Mouse (Mus musculus): Measurements from ENCODE around the gene Wdr82. TPM values are rescaled to one million over a fixed set of nuclear protein-coding genes. Genes with fewer than 3 reads are reported as not detected.

The Wdr82 gene
- polyA plus RNA-seq, 1 experiment from 2014 or later, result 35.5 TPM

- Histone ChIP-seq H3K27me3 (ENCODE audit: control insufficient read depth, insufficient read depth, low read depth, low read length) (no peaks in the 10 kb centered on the region), H3K4me1 (ENCODE audit: control insufficient read depth, insufficient read depth, low read length) (peaks cover 6% of the 10 kb centered on the region; the same call in 1 of the 2 replicates), H3K27ac (ENCODE audit: low read length) (peak overlapping the region; percentile 57), H3K9me3 (replicated peaks; ENCODE audit: control insufficient read depth, low read length, poor library complexity, severe bottlenecking) (no peaks in the 10 kb centered on the region), H3K36me3 (ENCODE audit: control insufficient read depth, insufficient read depth, low read length) (no peaks in the 10 kb centered on the region), H3K9ac (ENCODE audit: low read depth, low read length) (peak overlapping the region; percentile 65), H3K4me3 (ENCODE audit: low read depth, low read length) (peak overlapping the region; percentile 35), H3K4me2 (ENCODE audit: low read length) (peak overlapping the region; percentile 70)
- WGBS, result 62% methylated on average over 24 of the region's 24 CpGs
- 0 out of 2 replicates have a peak, but pooled peaks have one; percentile 13 for ATAC-seq
These were observed 54.9 kb downstream of the Wdr82 start for GRCm38 (mm10) chr9:106225469-106226150.

- Histone ChIP-seq H3K36me3 (ENCODE audit: control insufficient read depth, insufficient read depth, low read length) (no peaks in the 10 kb centered on the region), H3K4me1 (ENCODE audit: control insufficient read depth, insufficient read depth, low read length) (peaks cover 6% of the 10 kb centered on the region; the same call in 1 of the 2 replicates), H3K9me3 (replicated peaks; ENCODE audit: control insufficient read depth, low read length, poor library complexity, severe bottlenecking) (no peaks in the 10 kb centered on the region), H3K27me3 (ENCODE audit: control insufficient read depth, insufficient read depth, low read depth, low read length) (no peaks in the 10 kb centered on the region), H3K4me2 (ENCODE audit: low read length) (peak overlapping the region; percentile 70), H3K27ac (ENCODE audit: low read length) (peak overlapping the region; percentile 57), H3K9ac (ENCODE audit: low read depth, low read length) (peak overlapping the region; percentile 65), H3K4me3 (ENCODE audit: low read depth, low read length) (peak overlapping the region; percentile 35)
- ATAC-seq, result peak; percentile 86
- 4% methylated on average over 34 of the region's 34 CpGs for WGBS
These were observed 55.5 kb downstream of the Wdr82 start for GRCm38 (mm10) chr9:106226151-106226682.

DNA sequence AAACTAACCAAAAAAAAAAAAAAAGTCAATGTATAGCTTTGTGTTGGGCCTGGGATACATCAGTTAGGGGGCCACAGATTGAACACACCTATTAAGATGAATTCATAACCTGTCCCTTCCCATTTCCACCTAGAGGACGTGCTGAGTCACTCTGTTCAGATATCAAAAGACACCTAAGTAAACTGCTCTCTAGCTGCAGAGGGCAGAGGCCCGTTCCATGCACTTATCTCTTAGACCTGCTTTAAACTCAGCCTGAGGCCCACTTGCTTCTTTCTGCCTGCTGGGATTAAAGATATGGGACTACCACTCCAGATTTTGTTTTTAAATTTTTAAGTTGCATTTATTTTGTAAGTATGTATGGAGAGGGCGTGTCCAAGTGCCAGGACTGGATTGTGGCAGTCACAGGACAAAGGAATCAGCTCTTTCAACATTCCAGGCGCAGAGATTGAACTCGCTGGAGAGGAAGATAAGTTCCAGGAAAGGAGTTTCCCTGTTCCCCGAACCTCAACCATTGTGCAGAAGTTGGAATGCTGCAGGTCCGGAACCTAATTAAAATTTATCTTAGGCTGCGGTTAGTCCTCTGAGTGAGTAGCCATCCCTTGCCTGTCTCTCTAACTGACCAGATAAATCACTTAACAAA is 57.2 kb downstream of the Wdr82 start:
- H3K9ac ChIP-seq (ENCODE audit: low read depth, low read length), result no peak overlapping the region
- no peak overlapping the region for H3K27ac ChIP-seq (ENCODE audit: low read length)
- no peak overlapping the region for H3K4me2 ChIP-seq (ENCODE audit: low read length)
- H3K9me3 ChIP-seq (replicated peaks; ENCODE audit: control insufficient read depth, low read length, poor library complexity, severe bottlenecking), result no peaks in the 10 kb centered on the region
- no peaks in the 10 kb centered on the region for H3K27me3 ChIP-seq (ENCODE audit: control insufficient read depth, insufficient read depth, low read depth, low read length)
- H3K4me1 ChIP-seq (ENCODE audit: control insufficient read depth, insufficient read depth, low read length), result peaks cover 6% of the 10 kb centered on the region; the same call in 1 of the 2 replicates
- H3K4me3 ChIP-seq (ENCODE audit: low read depth, low read length), result no peak overlapping the region
- peaks cover 7% of the 10 kb centered on the region; the same call in 1 of the 2 replicates for H3K36me3 ChIP-seq (ENCODE audit: control insufficient read depth, insufficient read depth, low read length)
- ATAC-seq, result no peak
- 71% methylated on average over 8 of the region's 8 CpGs for WGBS

DNA sequence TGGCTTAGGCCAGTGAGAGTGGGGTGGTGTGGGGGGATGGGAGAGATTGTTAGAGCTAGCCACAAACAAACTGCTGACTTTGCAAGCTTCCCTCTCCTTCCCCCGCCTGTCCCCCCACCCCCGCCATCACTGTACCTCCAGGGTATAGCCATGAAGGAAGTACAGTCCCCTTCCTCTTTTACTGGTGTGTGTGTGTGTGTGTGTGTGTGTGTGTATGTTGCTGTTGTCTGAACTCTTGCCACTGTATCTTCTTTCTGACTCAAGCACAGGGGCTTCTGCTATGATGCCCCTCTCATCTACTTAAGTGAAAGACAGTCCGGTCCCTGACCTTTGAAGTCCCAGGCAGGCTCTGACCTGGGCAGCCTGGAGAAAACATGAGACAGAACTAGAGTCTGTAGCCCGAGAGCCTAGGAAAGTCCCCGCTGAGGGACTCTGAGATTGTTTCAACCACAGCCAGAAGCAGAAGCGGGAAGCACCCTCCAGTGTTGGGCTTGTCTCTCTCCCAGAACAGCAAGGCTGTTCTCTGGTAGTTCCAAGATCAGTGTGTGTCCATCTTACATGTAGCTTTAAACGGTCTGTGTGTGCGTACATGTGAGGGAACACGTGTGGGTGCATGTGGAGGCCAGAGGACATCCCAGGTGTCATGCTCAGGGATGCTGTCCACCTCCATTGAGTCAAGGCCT is 59.5 kb downstream of the Wdr82 start:
- Histone ChIP-seq H3K9me3 (replicated peaks; ENCODE audit: control insufficient read depth, low read length, poor library complexity, severe bottlenecking) (no peaks in the 10 kb centered on the region), H3K27ac (ENCODE audit: low read length) (no peak overlapping the region), H3K4me3 (ENCODE audit: low read depth, low read length) (no peak overlapping the region), H3K9ac (ENCODE audit: low read depth, low read length) (no peak overlapping the region), H3K27me3 (ENCODE audit: control insufficient read depth, insufficient read depth, low read depth, low read length) (no peaks in the 10 kb centered on the region), H3K4me1 (ENCODE audit: control insufficient read depth, insufficient read depth, low read length) (peaks cover 6% of the 10 kb centered on the region; the same call in 1 of the 2 replicates), H3K36me3 (ENCODE audit: control insufficient read depth, insufficient read depth, low read length) (peaks cover 23% of the 10 kb centered on the region), H3K4me2 (ENCODE audit: low read length) (no peak overlapping the region)
- no peak for ATAC-seq
- 89% methylated on average over 9 of the region's 9 CpGs for WGBS

GRCm38 (mm10) chr9:106230734-106231106 is 60.0 kb downstream of the Wdr82 start:
- no peaks in the 10 kb centered on the region for H3K27me3 ChIP-seq (ENCODE audit: control insufficient read depth, insufficient read depth, low read depth, low read length)
- H3K9me3 ChIP-seq (replicated peaks; ENCODE audit: control insufficient read depth, low read length, poor library complexity, severe bottlenecking), result no peaks in the 10 kb centered on the region
- no peak for ATAC-seq
- no peak overlapping the region for H3K4me3 ChIP-seq (ENCODE audit: low read depth, low read length)
- H3K36me3 ChIP-seq (ENCODE audit: control insufficient read depth, insufficient read depth, low read length), result peaks cover 28% of the 10 kb centered on the region
- 56% methylated on average over 3 of the region's 3 CpGs for WGBS
- no peak overlapping the region for H3K27ac ChIP-seq (ENCODE audit: low read length)
- no peak overlapping the region for H3K4me2 ChIP-seq (ENCODE audit: low read length)
- no peak overlapping the region for H3K9ac ChIP-seq (ENCODE audit: low read depth, low read length)
- H3K4me1 ChIP-seq (ENCODE audit: control insufficient read depth, insufficient read depth, low read length), result peaks cover 5% of the 10 kb centered on the region; the same call in 1 of the 2 replicates

DNA sequence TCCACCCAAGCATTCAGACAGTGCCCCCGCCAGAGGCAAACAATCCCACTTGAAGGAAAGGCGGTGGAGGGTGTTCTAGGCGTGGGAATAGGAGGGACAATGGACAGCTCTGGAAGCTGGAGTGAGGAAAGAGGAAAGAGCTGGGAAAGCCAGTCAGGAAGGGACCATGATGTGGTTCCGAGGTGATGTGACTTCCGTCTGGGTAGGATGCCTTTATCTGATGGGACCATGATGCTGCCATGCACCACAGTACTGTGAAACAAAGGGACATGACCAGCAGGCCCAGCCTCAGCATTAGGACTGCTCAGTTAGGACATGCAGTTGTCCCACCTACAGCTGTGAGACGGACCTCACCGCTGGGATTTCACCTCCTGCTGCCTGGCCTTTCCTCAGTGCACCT is 60.5 kb downstream of the Wdr82 start:
- no peak for ATAC-seq
- Histone ChIP-seq H3K27ac (ENCODE audit: low read length) (no peak overlapping the region), H3K4me1 (ENCODE audit: control insufficient read depth, insufficient read depth, low read length) (0 out of 2 replicates have a peak, but pooled peaks cover 2% of the 10 kb centered on the region), H3K9ac (ENCODE audit: low read depth, low read length) (no peak overlapping the region), H3K4me3 (ENCODE audit: low read depth, low read length) (no peak overlapping the region), H3K4me2 (ENCODE audit: low read length) (no peak overlapping the region), H3K27me3 (ENCODE audit: control insufficient read depth, insufficient read depth, low read depth, low read length) (no peaks in the 10 kb centered on the region), H3K36me3 (ENCODE audit: control insufficient read depth, insufficient read depth, low read length) (peaks cover 33% of the 10 kb centered on the region), H3K9me3 (replicated peaks; ENCODE audit: control insufficient read depth, low read length, poor library complexity, severe bottlenecking) (no peaks in the 10 kb centered on the region)
- 77% methylated on average over 7 of the region's 7 CpGs for WGBS

DNA sequence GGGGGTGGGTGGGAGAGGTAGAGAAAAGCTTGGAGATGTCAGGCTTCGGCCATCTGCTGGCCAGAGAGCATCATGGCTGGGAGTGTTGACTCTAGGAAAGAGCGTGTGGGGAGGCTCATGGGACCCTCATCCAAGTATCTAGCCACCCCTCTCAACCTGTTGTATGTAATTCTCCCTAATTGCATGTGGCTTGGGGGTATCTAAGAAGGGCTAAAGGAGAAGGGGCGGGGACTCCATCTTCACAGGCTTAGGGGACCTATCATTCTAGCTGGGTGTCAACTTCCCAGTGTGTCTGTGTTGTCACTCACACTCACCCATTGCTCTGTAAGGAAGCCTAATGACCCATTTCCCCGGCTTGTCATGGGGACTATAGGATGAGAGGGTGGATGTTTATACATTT is 61.1 kb downstream of the Wdr82 start:
- H3K4me3 ChIP-seq (ENCODE audit: low read depth, low read length), result no peak overlapping the region
- H3K9me3 ChIP-seq (replicated peaks; ENCODE audit: control insufficient read depth, low read length, poor library complexity, severe bottlenecking), result no peaks in the 10 kb centered on the region
- no peaks in the 10 kb centered on the region for H3K4me1 ChIP-seq (ENCODE audit: control insufficient read depth, insufficient read depth, low read length)
- no peaks in the 10 kb centered on the region for H3K27me3 ChIP-seq (ENCODE audit: control insufficient read depth, insufficient read depth, low read depth, low read length)
- H3K27ac ChIP-seq (ENCODE audit: low read length), result no peak overlapping the region
- WGBS, result 88% methylated on average over 4 of the region's 4 CpGs
- no peak overlapping the region for H3K4me2 ChIP-seq (ENCODE audit: low read length)
- H3K36me3 ChIP-seq (ENCODE audit: control insufficient read depth, insufficient read depth, low read length), result peaks cover 37% of the 10 kb centered on the region
- H3K9ac ChIP-seq (ENCODE audit: low read depth, low read length), result no peak overlapping the region
- no peak for ATAC-seq

- Histone ChIP-seq H3K27me3 (ENCODE audit: control insufficient read depth, insufficient read depth, low read depth, low read length) (no peaks in the 10 kb centered on the region), H3K27ac (ENCODE audit: low read length) (no peak overlapping the region), H3K9ac (ENCODE audit: low read depth, low read length) (no peak overlapping the region), H3K36me3 (ENCODE audit: control insufficient read depth, insufficient read depth, low read length) (peaks cover 43% of the 10 kb centered on the region), H3K4me3 (ENCODE audit: low read depth, low read length) (no peak overlapping the region), H3K4me1 (ENCODE audit: control insufficient read depth, insufficient read depth, low read length) (no peaks in the 10 kb centered on the region), H3K4me2 (ENCODE audit: low read length) (no peak overlapping the region), H3K9me3 (replicated peaks; ENCODE audit: control insufficient read depth, low read length, poor library complexity, severe bottlenecking) (no peaks in the 10 kb centered on the region)
- WGBS, result 89% methylated on average over 3 of the region's 3 CpGs
- ATAC-seq, result no peak
These were observed 62.2 kb downstream of the Wdr82 start for GRCm38 (mm10) chr9:106232956-106233355.

Data from midbrain, embryonic 16.5 days (tissue).